Mouse (Mus musculus): ENCODE results near the gene Olfr750.

Olfr750 gene

DNA sequence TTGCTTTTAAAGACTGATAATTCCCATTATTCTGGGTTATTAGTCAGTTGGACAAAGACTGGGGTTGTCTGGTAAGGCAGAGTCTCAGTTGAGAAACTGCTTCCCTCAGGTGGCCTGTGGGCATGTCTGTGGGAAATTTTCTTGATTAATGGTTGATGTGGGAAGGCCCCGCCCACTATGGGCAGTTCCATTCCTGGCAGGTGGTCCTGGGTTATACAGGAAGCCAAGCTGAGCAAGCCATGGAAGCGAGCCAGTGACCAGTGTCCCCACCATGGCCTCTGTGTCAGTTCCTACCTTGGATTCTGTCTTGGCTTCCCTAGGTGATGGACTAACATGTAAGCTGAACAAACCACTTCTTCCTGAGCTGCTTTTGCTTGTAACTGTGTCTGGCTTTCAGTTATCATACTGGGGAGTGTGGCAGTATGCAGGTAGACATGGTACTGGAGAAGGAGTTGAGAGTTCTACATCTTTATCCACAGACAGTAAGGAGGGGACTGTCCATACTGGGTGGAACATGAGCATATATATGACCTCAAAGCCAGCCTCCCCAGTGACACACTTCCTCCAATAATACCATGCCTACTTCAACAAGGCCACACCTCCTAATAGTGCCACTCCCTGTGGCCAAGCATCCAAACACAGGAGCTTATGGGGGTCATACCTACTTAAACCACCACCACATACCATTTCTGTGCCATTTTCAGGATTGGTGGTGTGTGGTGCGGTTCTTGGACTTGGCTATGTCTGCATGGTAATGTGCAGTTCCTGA, 46.7 kb downstream of the Olfr750 start:
- no peak for DNase-seq (ENCODE audit: low spot score in 2 of 2)

DNA sequence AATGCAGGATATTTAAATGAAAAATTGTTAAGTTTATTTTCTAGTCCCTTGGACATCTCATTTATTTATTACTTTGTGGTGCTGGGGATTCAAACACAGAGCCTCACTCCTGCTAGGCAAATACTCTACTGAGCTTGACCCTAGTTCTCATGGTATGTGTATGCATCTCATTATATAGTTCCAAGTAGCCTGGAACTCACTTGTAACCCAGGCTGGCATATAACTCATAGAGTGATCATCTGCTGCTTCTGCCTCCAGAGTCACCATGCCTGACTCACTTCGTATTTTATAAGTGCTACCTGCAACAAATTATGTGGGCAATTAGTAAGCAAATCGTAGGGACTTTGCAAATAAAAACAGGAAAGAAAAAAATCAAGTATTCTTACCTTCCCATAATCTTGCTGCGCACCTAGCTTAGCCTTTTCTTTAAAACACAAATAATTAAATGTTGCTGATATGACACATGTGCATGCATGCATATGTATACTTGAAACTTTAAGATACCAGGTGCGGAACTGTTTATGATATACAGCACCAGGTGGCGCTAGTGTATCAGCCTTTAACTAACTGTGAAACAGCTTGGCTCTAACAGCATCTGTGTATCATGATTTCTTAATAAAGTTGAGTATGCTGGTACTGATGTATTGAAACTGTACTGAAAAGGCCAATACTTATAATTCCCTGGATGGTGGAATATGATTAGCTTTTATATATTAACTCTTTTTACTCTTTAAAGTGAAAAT, 47.7 kb downstream of the Olfr750 start:
- peak; percentile 69 to 76 for DNase-seq (ENCODE audit: low spot score in 2 of 2)

DNA sequence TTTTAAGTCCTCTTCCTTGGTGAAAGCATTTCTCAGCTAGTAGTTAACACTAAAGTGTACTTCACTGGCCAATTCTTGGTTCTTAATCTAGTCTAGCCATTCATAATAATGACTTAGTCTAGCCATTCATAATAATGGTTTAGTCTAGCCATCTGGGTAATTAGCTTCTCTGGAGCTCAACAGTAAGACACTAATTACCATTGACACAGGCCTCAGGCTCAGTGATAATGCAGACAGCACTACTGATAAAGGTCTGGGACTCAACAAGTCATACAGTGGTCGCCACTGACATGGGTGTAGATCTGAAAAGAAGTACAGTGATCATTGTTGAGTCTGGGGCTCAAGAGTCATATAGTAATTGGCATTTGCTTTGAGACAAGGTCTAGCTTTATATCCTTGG, 49.4 kb downstream of the Olfr750 start:
- DNase-seq (ENCODE audit: low spot score in 2 of 2) = no peak

DNA sequence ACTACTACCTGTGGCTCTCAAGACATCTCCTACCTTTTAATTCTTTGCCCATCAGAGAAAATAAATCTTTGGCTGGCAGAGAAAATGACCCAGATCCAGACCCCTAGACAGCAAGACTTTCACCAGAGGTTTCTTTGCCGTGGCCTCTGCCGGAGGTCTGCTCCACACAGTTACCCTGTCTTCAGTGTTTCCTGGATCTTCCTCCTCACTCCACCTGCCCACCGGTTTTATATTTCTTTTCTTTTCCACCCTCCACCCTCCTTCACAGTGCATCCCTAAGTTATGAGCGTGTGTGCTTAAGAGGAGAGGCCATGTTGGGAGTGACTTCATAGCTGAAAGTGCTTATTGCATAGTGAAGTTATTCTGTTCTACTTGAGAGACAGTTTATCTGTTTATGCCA, 50.8 kb downstream of the Olfr750 start:
- no peak for DNase-seq (ENCODE audit: low spot score in 2 of 2)

DNA sequence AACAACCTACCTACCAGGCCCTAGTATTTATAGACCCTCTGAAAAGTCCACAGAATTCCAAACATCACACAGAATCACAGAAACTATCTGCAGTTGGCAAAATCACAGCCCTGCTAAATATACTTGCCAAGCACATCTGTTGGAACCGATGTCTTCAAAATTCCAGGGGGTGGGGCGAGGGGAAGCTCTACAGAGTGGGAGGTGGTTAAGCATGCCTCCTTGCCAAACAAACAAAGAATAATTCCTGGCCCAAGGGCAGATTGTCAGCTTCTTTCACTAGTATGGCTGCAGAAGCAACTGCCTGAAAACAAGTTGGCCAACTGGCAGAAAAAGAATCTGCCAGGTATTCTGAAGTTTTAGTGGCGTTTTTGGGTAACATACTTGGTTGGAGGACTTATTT, 57.0 kb downstream of the Olfr750 start:
- no peak for DNase-seq (ENCODE audit: low spot score in 2 of 2)
